Mouse (Mus musculus) splenic B cell, adult 2 months (primary cell): ENCODE measurements around the gene Sf3b6.
"Not testable (repeated sequence)": the region's sequence is repeated elsewhere in the genome, so short reads cannot be mapped to it uniquely, and the experiment has no call there.

Experiments
- DNase-seq: peaks from one replicate; pipeline ENCODE4 v3.0.0-alpha.2; 2011; ENCODE audit warnings: low read depth, low spot score
- H3K27me3 ChIP-seq: 2 replicates; pipeline ENCODE4 v1.6.1; 2012; ENCODE audit warnings: mild to moderate bottlenecking, low read length, moderate library complexity, mixed read lengths; ENCODE audit not compliant: control insufficient read depth, poor library complexity, insufficient read depth, severe bottlenecking
- H3K36me3 ChIP-seq: 2 replicates; pipeline ENCODE4 v1.6.1; 2012; ENCODE audit warnings: mild to moderate bottlenecking, low read length, moderate library complexity, mixed read lengths; ENCODE audit not compliant: control insufficient read depth, poor library complexity, insufficient read depth, severe bottlenecking

The Sf3b6 gene

GRCm38 (mm10) chr12:4817361-4818101 lies at the start of gene Sf3b6:
Gene Sf3b6 (plus strand): TSS chr12:4817544.
- Histone ChIP-seq H3K27me3 (no peaks in the 10 kb centered on the region), H3K36me3 (peaks cover 10% of the 10 kb centered on the region; the same call in 1 of the 2 replicates)
- DNase-seq = peak; percentile 98

DNA sequence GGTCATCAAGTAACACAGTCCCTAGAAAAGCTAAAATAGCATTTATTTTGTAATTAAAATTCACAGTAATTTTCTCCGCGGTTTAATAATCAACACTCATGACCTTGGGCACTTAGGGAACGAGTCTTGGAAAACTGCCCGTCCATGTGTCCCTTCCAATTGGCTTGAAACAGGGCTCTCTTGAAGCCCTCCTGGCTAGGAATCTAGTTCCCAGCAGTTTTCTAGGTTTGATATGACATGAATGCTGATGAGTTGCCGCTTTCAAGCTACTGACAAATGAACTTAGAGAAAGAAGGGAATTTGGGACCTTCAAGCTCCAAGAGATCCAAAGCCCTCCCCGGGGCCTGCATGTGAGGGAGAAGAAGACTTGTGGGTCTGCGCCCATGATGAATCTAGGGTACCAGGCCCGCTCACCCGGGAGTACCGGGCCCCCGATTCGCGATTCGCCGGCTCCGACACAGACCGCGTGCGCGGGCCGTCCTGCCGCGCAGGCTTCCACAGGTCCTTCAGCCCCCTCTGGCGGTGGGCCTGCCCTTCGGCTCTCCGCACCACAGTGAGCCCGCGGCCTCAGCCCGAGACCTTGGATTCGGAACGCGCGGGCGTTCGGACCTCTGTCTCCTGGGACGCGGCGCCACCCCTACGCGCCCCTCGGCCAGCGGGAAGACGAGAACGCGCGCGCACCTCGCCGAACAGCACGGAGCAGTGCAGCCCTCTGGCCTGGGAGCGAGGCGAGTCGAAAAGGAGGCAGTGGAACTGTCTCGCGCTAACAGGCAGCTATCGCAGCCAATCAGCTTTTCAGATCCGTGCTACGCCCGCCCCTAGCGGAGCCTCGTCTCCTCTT lies 48.6 kb upstream of the Sf3b6 start, which contains the start of the genes Pfn4 and Fam228b:
Gene Pfn4 (plus strand): TSS at position 531 of the 841 bp plus-strand sequence.
Gene Fam228b (minus strand): TSS at position 776 of the 841 bp plus-strand sequence.
- H3K27me3 ChIP-seq = no peaks in the 10 kb centered on the region; the same call in 1 of the 2 replicates
- no peaks in the 10 kb centered on the region for H3K36me3 ChIP-seq
- DNase-seq = peak; percentile 93

- no peak for DNase-seq
- no peaks in the 10 kb centered on the region for H3K36me3 ChIP-seq
- no peaks in the 10 kb centered on the region; the same call in 1 of the 2 replicates for H3K27me3 ChIP-seq
These were observed 48.0 kb upstream of the Sf3b6 start for GRCm38 (mm10) chr12:4769333-4769723.

GRCm38 (mm10) chr12:4774895-4775587 lies 42.3 kb upstream of the Sf3b6 start:
- H3K36me3 ChIP-seq = no peaks in the 10 kb centered on the region
- no peak for DNase-seq
- no peaks in the 10 kb centered on the region for H3K27me3 ChIP-seq

DNA sequence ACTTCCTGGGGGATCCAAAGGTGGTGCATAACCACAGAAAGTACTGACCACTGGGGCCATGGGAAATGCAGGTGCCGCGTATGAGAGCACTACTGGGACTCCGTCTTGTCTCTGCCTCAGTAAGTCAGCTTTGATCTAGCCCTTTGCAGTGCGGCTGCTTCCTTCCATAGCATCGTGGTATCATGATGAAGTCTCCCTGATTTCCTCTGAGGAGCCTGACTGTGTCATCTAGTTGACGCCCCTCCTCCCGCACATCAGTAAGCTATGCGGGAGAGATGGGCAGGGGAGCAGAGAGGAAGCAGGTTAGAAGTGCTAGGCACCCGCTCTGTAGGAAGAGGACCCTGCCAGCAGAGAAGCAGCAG lies 41.8 kb upstream of the Sf3b6 start:
- Histone ChIP-seq H3K36me3 (no peaks in the 10 kb centered on the region), H3K27me3 (no peaks in the 10 kb centered on the region)
- DNase-seq = no peak

- H3K36me3 ChIP-seq = no peaks in the 10 kb centered on the region
- DNase-seq = no peak
- no peaks in the 10 kb centered on the region for H3K27me3 ChIP-seq
These were observed 39.6 kb upstream of the Sf3b6 start for GRCm38 (mm10) chr12:4777734-4778133.

DNA sequence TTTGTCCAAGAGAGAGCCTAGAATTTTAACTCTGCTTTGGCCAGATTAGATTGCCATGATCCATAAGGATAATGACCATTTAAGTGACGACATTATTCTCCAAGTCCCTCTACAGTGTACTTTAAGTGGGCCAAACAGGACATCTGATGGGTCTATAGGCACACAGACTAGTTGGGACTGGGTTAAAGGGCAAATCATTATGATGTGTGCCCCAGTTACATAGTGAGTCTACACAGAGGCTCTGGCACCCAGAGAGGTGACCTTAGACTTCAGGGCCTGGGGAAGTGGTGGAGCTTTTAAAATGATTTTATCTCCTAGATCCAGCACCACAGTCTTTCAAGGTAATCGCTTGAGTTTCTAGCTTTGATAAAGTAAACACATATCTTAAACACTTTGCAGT lies 37.1 kb upstream of the Sf3b6 start:
- Histone ChIP-seq H3K27me3 (no peaks in the 10 kb centered on the region), H3K36me3 (no peaks in the 10 kb centered on the region)
- no peak for DNase-seq

DNA sequence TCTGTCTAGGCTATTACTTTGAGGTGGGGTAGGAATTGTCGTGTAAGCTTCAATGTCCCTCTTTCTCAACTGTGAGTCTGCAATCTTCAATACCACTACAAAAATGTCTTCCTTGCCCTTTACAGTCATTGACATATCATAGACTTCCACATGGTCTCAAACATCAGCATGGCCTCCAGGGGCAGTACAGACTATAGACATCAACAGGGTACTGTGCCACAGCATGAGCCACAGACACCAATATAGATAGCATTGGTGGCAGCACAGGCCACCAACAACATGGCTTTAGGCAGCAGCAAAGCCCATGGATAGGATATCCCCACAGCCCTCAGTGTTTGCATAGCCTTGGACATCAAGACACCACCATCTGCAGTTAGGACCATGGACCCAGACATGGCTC lies 36.1 kb upstream of the Sf3b6 start:
- Histone ChIP-seq H3K27me3 (no peaks in the 10 kb centered on the region), H3K36me3 (no peaks in the 10 kb centered on the region)
- DNase-seq = peak; percentile 6

GRCm38 (mm10) chr12:4781725-4782404 lies 35.5 kb upstream of the Sf3b6 start:
- H3K36me3 ChIP-seq, H3K27me3 ChIP-seq, DNase-seq: not testable (repeated sequence)

GRCm38 (mm10) chr12:4783598-4783997 lies 33.7 kb upstream of the Sf3b6 start:
- no peaks in the 10 kb centered on the region for H3K27me3 ChIP-seq
- no peak for DNase-seq

GRCm38 (mm10) chr12:4784466-4784865 lies 32.9 kb upstream of the Sf3b6 start:
- no peak for DNase-seq
- Histone ChIP-seq H3K27me3 (no peaks in the 10 kb centered on the region), H3K36me3 (no peaks in the 10 kb centered on the region)

More at GRCm38 (mm10) chr12:4783598-4783997, 33.7 kb upstream of the Sf3b6 start:
- H3K36me3 ChIP-seq = no peaks in the 10 kb centered on the region

DNA sequence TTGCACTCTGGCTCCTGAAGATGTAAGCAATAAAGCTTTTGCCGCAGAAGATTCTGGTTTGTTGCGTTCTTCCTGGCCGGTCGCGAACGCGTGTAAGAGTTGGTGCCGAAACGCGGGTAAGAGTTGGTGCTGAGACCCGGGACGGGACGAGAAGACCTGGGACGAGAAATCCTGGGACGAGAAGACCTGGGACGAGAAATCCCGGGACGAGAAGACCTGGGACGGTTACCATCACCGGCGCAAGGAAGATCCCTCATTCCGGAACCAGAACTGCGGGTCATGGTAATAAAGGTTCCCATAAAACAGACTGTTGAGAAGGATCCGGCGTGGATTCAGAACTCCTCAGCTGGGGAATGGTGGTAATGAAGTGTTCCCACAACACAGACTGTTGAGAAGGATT lies 29.2 kb upstream of the Sf3b6 start:
- DNase-seq, H3K27me3 ChIP-seq, H3K36me3 ChIP-seq: not testable (repeated sequence)

- peak; percentile 24 for DNase-seq
- Histone ChIP-seq H3K36me3 (no peaks in the 10 kb centered on the region), H3K27me3 (no peaks in the 10 kb centered on the region)
These were observed 23.6 kb upstream of the Sf3b6 start for GRCm38 (mm10) chr12:4793718-4794117.

DNA sequence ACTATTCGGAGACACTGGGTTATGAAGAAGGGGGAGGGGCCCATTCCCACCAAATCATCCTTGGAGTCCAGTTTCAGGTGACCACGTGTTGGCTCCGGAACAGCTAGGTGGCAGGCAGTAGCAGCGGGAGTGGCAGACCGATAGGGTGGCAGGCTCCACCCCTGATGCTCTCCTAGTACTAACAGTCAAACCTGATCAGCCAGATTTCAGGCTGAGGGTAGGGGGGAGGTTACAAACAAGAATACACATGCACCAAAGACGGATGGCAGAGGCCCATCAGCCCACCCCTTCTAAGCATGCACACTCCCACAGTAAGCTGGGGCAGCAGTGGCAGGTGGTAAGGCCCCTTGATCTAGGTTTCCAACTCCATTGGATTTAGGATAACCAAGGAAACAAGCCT lies 19.9 kb upstream of the Sf3b6 start:
- not testable (repeated sequence) for DNase-seq, H3K27me3 ChIP-seq, H3K36me3 ChIP-seq
